In the genomic region with DNA sequence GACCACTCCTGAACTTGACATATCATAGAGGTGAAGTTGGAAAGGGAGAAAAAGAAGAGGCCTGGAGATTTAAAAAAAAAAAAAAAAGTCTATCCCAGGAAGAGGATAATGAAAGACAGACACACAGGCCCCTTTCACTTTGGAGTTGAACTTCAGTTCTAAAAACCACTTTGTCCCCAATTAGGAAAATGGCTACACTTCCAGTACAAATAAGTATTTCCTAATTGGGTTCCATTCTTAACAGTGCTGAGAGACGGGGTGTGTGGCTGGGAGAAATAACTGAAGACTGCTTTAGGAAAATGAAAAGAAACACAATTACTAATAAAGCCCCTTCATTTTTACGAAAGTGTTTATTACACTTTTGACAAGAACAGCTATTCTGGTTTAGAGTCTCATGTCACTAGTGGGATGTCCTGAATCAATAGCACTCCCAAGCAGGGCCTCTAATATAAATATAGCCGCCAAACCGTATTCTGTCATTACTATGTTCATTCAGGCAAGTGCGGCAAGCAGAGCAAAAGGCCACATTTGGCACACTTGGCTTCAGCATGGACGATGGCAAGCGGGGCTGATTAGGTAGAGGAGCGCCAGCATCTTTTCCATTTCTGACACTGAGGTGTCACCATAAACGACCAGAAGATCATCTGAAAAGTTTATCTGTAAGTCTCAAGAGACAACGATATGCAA, we compare ENCODE assay signal across 18 mouse cellular contexts. TPM values are rescaled to one million over a fixed set of nuclear protein-coding genes. Genes with fewer than 3 reads are reported as not detected.
"Had no signal": no experiment of that assay in that cellular context is flagged by ENCODE, and none has a peak within 500 bp of the region (broad histone marks: within the 10 kb centered on the region; RNA-seq: fewer than 3 reads in every experiment).

No protein-coding gene starts in this region.

- H3K27ac ChIP-seq: lung, embryonic 15.5 days; midbrain, embryonic 10.5 days; midbrain, embryonic 12.5 days; neural tube, embryonic 13.5 days; neural tube, embryonic 15.5 days had no signal

- H3K4me3 ChIP-seq: lung, embryonic 15.5 days; midbrain, embryonic 10.5 days; midbrain, embryonic 12.5 days; myocyte; neural tube, embryonic 13.5 days; neural tube, embryonic 15.5 days had no signal

- DNase-seq: lung, adult 18-20 months; lung, postnatal 4 days; midbrain, embryonic 14.5 days; right cerebral cortex, adult 18-20 months; right cerebral cortex, postnatal 25 days; right cerebral cortex, postnatal 4 days; spleen, adult 18-20 months; thymus, adult 18-20 months; thymus, postnatal 14 days; thymus, postnatal 36 days had no signal

RNA-seq across cellular contexts. Expression of a gene that starts 39.7 kb away (rescaled TPM):
- total RNA-seq: megakaryocyte, adult 5-6 weeks; megakaryocyte-erythroid progenitor cell, adult 5-6 weeks had no signal
